Comparison of ENCODE assay signal across 21 mouse cellular contexts in genomic region chr11:115863895-115864294, GRCm38 (mm10). TPM values are rescaled to one million over a fixed set of nuclear protein-coding genes. Genes with fewer than 3 reads are reported as not detected.
DNase-seq lines count a peak whose midpoint lies in the region; ATAC-seq and TF ChIP-seq lines count a peak whose summit lies in the region.
"Had no signal": no experiment of that assay in that cellular context is flagged by ENCODE, and none has a peak within 500 bp of the region (broad histone marks: within the 10 kb centered on the region; RNA-seq: fewer than 3 reads in every experiment).

No protein-coding gene starts in this region.

- no peak overlapping the region for H3K4me3 ChIP-seq in kidney, adult 2 months (ENCODE audit: insufficient read depth, low read depth, low read length)
- H3K4me3 ChIP-seq in lung, embryonic 14.5 days (ENCODE audit: low read depth, low read length), result no peak overlapping the region
- H3K4me3 ChIP-seq in E14TG2a.4 (replicated peaks; ENCODE audit: low read length), result no peak overlapping the region
- H3K4me3 ChIP-seq: embryonic facial prominence, embryonic 15.5 days; heart, embryonic 13.5 days; limb, embryonic 15.5 days; lung, embryonic 15.5 days; midbrain, embryonic 12.5 days; neural tube, embryonic 12.5 days had no signal

- 73% methylated on average over 8 of the region's 8 CpGs for WGBS in kidney, adult 2 months
- WGBS in lung, embryonic 14.5 days, result 82% methylated on average over 8 of the region's 8 CpGs

- H3K9me3 ChIP-seq in lung, embryonic 14.5 days (ENCODE audit: low read depth, low read length), result no peaks in the 10 kb centered on the region
- no peaks in the 10 kb centered on the region for H3K9me3 ChIP-seq in E14TG2a.4 (ENCODE audit: low read length)
- H3K9me3 ChIP-seq: embryonic facial prominence, embryonic 15.5 days; G1E; heart, embryonic 13.5 days; limb, embryonic 15.5 days; lung, embryonic 15.5 days; midbrain, embryonic 12.5 days; neural tube, embryonic 12.5 days had no signal

- no peaks in the 10 kb centered on the region for H3K36me3 ChIP-seq in kidney, adult 2 months (ENCODE audit: control insufficient read depth, insufficient read depth, low read length)
- H3K36me3 ChIP-seq in lung, embryonic 14.5 days (ENCODE audit: insufficient read depth), result no peaks in the 10 kb centered on the region
- no peaks in the 10 kb centered on the region for H3K36me3 ChIP-seq in E14TG2a.4 (ENCODE audit: insufficient read depth, low read length)
- H3K36me3 ChIP-seq: embryonic facial prominence, embryonic 15.5 days; G1E; heart, embryonic 13.5 days; limb, embryonic 15.5 days; lung, embryonic 15.5 days; midbrain, embryonic 12.5 days; neural tube, embryonic 12.5 days had no signal

- TF ChIP-seq CTCF in kidney, adult 2 months (conservative IDR thresholded peaks at IDR 0.05; ENCODE audit: insufficient read depth, insufficient read length, low read depth, low read length), result no peak
- peak; percentile 19; the same call in 1 of the 2 replicates for TF ChIP-seq CTCF in lung, embryonic 14.5 days (IDR thresholded peaks at IDR 0.05; ENCODE audit: low read depth)
- TF ChIP-seq CTCF in E14TG2a.4 (conservative IDR thresholded peaks at IDR 0.05; ENCODE audit: low read length), result peak; percentile 34

- TF ChIP-seq POLR2A in kidney, adult 2 months (IDR thresholded peaks at IDR 0.05; ENCODE audit: low read depth, low read length), result no peak

- DNase-seq in kidney, adult 2 months, result peak; percentile 44
- DNase-seq in kidney, postnatal 10 days, result no peak
- DNase-seq in lung, embryonic 14.5 days, result no peak
- no peak for DNase-seq in lung, adult 18-20 months
- DNase-seq in thymus, adult 18-20 months, result no peak
- no peak for DNase-seq in ovary, postnatal 10 days (ENCODE audit: low spot score)
- DNase-seq: cerebellum, adult 18-20 months; cerebellum, postnatal 36 days; forebrain, postnatal 0 days; heart, adult 11 months; layer of hippocampus, postnatal 36 days; thymus, postnatal 36 days had no signal

- no peaks in the 10 kb centered on the region for H3K27me3 ChIP-seq in kidney, adult 2 months (replicated peaks; ENCODE audit: control insufficient read depth, insufficient read depth, low read length)
- H3K27me3 ChIP-seq in lung, embryonic 14.5 days (ENCODE audit: insufficient read depth, low read length), result peaks cover 19% of the 10 kb centered on the region
- peaks cover 37% of the 10 kb centered on the region for H3K27me3 ChIP-seq in E14TG2a.4 (ENCODE audit: insufficient read depth, low read length)

- H3K4me1 ChIP-seq in kidney, adult 2 months (ENCODE audit: control insufficient read depth, insufficient read depth, low read length), result no peaks in the 10 kb centered on the region
- no peaks in the 10 kb centered on the region for H3K4me1 ChIP-seq in lung, embryonic 14.5 days (ENCODE audit: insufficient read depth)
- H3K4me1 ChIP-seq in E14TG2a.4 (replicated peaks; ENCODE audit: low read depth, low read length), result peaks cover 33% of the 10 kb centered on the region

- no peak for ATAC-seq in lung, embryonic 14.5 days (ENCODE audit: insufficient read depth)
- ATAC-seq: forebrain, postnatal 0 days; hindbrain, embryonic 16.5 days had no signal

- H3K4me2 ChIP-seq in lung, embryonic 14.5 days, result no peak overlapping the region
- H3K4me2 ChIP-seq: embryonic facial prominence, embryonic 15.5 days; heart, embryonic 13.5 days; limb, embryonic 15.5 days; lung, embryonic 15.5 days; midbrain, embryonic 12.5 days; neural tube, embryonic 12.5 days had no signal

- no peak overlapping the region for H3K27ac ChIP-seq in kidney, adult 2 months (ENCODE audit: insufficient read depth, low read depth, low read length)
- no peak overlapping the region for H3K27ac ChIP-seq in lung, embryonic 14.5 days (ENCODE audit: low read depth)
- H3K27ac ChIP-seq: embryonic facial prominence, embryonic 15.5 days; heart, embryonic 13.5 days; limb, embryonic 15.5 days; lung, embryonic 15.5 days; midbrain, embryonic 12.5 days; neural tube, embryonic 12.5 days had no signal

- no peak overlapping the region for H3K9ac ChIP-seq in lung, embryonic 14.5 days
- H3K9ac ChIP-seq: embryonic facial prominence, embryonic 15.5 days; forebrain, postnatal 0 days; heart, embryonic 13.5 days; limb, embryonic 15.5 days; lung, embryonic 15.5 days; midbrain, embryonic 12.5 days; neural tube, embryonic 12.5 days had no signal

RNA-seq across cellular contexts. Expression of gene Myo15b, which starts 5.7 kb away (rescaled TPM):
- 104 and 132 TPM in 2 replicates for polyA plus RNA-seq in kidney, adult 2 months (2012; rRNA removed)
- 0.12 and 0.28 TPM in 2 replicates for polyA plus RNA-seq in lung, embryonic 14.5 days (2014; fragmentation: Nextera tagmentation; extraction: Ambion mirVana)

RNA-seq across cellular contexts. Expression of gene Smim5, which starts 35.9 kb away (rescaled TPM):
- 26.1 and 26.7 TPM in 2 replicates for polyA plus RNA-seq in kidney, adult 2 months (2012; rRNA removed)
- 1.9 and 3.2 TPM in 2 replicates for polyA plus RNA-seq in lung, embryonic 14.5 days (2014; fragmentation: Nextera tagmentation; extraction: Ambion mirVana)

RNA-seq across cellular contexts. Expression of gene Llgl2, which starts 40.0 kb away (rescaled TPM):
- 153 and 166 TPM in 2 replicates for polyA plus RNA-seq in kidney, adult 2 months (2012; rRNA removed)
- 28.8 and 31.9 TPM in 2 replicates for polyA plus RNA-seq in lung, embryonic 14.5 days (2014; fragmentation: Nextera tagmentation; extraction: Ambion mirVana)

RNA-seq across cellular contexts. Expression of gene Smim6, which starts 47.9 kb away (rescaled TPM):
- polyA plus RNA-seq in kidney, adult 2 months (2012; rRNA removed), result 5.0 and 5.7 TPM in 2 replicates
- polyA plus RNA-seq in lung, embryonic 14.5 days (2014; fragmentation: Nextera tagmentation; extraction: Ambion mirVana), result 11.4 and 12.2 TPM in 2 replicates
- polyA plus RNA-seq: G1E had no signal

RNA-seq across cellular contexts. Expression of gene Tsen54, which starts 49.4 kb away (rescaled TPM):
- polyA plus RNA-seq in kidney, adult 2 months (2012; rRNA removed), result 36.4 and 43.4 TPM in 2 replicates
- 31.5 and 35.0 TPM in 2 replicates for polyA plus RNA-seq in lung, embryonic 14.5 days (2014; fragmentation: Nextera tagmentation; extraction: Ambion mirVana)

Comparison
In these comparisons a context has a peak if more than half of its experiments do, and no peak if none do; other contexts are left out.
1. RNA of gene Myo15b, which starts 5.7 kb away (polyA plus RNA-seq): 104 to 132 TPM in kidney, adult 2 months; 0.12 to 0.28 TPM in lung, embryonic 14.5 days; every median in the first group is over 10 times any median in the second.